Mouse (Mus musculus): ENCODE data around the gene Nepro. TPM values are rescaled to one million over a fixed set of nuclear protein-coding genes. Genes with fewer than 3 reads are reported as not detected.

Nepro gene
- 4.5 and 4.9 TPM in 2 replicates for polyA plus RNA-seq (2015; fragmentation: Nextera tagmentation; extraction: Ambion mirVana)

DNA sequence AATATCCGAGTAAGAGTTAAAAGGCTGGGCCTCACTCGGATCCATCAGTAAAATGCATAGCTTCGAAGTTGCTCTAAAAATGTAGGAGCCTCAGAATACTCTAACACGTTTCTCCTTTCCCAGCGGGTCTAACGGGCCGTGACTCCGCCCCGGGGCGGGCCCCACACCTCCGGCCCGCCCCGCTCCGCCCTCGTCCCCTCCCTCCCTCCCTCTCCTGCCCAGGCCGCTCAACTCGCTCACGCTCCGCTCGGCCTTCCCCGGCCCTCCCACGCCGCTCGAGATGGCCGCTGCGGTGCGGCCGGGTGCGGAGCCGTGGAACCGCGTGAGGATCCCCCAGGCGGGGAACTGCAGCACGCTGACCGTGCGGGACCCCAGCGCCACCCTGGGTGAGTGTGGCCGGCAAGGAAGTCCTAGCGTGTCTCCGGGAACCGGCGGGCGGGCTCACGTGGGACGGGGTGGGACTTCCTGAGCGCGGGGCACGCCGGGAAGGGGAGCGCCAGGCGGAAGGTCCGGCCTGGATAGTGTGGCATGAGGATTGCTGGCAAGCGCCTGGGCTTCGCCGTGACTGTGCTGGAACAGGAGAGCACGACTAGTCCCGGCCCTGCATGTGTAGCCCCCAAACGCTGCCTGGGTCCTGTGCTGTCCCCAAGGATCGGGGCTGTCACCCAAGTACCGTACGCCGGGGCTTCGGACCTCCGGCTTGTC, at the start of gene Nepro:
Gene Nepro (plus strand): TSS at position 219 of the 705 bp plus-strand sequence.
- Histone ChIP-seq H3K4me1 (peaks cover 27% of the 10 kb centered on the region), H3K9ac (replicated peaks) (peak within 1 kb of the TSS; percentile 87), H3K9me3 (no peaks in the 10 kb centered on the region), H3K27ac (replicated peaks) (peak within 1 kb of the TSS; percentile 91), H3K27me3 (no peaks in the 10 kb centered on the region), H3K4me3 (peak within 1 kb of the TSS; percentile 77), H3K36me3 (peaks cover 7% of the 10 kb centered on the region; the same call in 1 of the 2 replicates), H3K4me2 (replicated peaks) (peak within 1 kb of the TSS; percentile 64)
- WGBS, result under 1% methylated on average over 62 of the region's 64 CpGs
- peak; percentile 97 for ATAC-seq (replicated peaks)

DNA sequence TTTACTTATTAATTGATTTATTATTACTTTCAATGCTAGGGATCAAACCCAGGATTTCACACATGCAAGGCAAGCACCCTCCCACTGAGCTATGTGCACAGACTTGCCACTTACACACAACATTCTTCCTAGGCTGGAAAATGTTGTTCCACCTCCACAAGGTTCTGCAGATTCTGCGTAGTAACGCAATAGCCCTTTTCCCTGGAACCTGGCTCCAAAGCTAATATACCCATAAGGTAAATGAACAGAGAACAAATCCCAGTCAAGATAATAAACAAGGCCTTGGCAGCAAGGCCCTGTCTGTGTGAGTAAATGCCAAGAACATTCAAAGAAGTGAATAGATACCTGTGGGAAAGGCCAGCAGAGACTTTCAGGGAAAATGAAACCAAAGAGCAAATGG, 47.7 kb upstream of the Nepro start:
- ATAC-seq (replicated peaks), result no peak
- H3K27me3 ChIP-seq, result no peaks in the 10 kb centered on the region
- H3K27ac ChIP-seq (replicated peaks), result no peak overlapping the region
- H3K9me3 ChIP-seq, result no peaks in the 10 kb centered on the region
- H3K4me2 ChIP-seq (replicated peaks), result no peak overlapping the region
- no peak overlapping the region for H3K4me3 ChIP-seq
- no peak overlapping the region for H3K9ac ChIP-seq (replicated peaks)
- 71% methylated on average over 2 of the region's 2 CpGs for WGBS
- H3K36me3 ChIP-seq, result no peaks in the 10 kb centered on the region
- peaks cover 43% of the 10 kb centered on the region for H3K4me1 ChIP-seq

DNA sequence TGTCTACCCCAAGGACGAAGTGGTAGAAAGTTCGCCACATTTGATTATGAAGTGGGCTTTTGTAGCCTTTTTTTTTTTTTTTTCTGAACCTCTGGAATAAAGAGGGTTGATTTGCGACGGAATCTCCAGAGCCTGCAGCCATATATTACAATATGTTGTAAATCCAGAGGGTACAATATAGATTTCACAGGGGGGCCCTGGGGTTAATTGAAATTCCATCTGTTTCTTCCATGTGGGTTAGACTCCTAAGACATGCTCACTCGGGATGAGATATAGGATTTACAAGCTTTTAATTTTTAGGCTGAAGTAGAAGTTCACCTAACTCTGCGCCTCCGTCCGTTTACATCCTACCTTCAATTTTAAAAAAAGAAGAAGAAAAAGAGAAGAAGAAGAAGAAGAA, 45.0 kb upstream of the Nepro start:
- peak overlapping the region; percentile 38; the same call in 1 of the 2 replicates for H3K27ac ChIP-seq (replicated peaks)
- peak; percentile 28 for ATAC-seq (replicated peaks)
- whole genome bisulfite sequencing, result 17% methylated on average over 8 of the region's 8 CpGs
- peak overlapping the region; percentile 1; the same call in 1 of the 2 replicates for H3K9ac ChIP-seq (replicated peaks)
- peak overlapping the region; percentile 15 for H3K4me3 ChIP-seq
- H3K9me3 ChIP-seq, result 0 out of 2 replicates have a peak, but pooled peaks cover 8% of the 10 kb centered on the region
- H3K36me3 ChIP-seq, result no peaks in the 10 kb centered on the region
- H3K4me2 ChIP-seq (replicated peaks), result peak overlapping the region; percentile 39
- H3K4me1 ChIP-seq, result peaks cover 30% of the 10 kb centered on the region
- H3K27me3 ChIP-seq, result no peaks in the 10 kb centered on the region

DNA sequence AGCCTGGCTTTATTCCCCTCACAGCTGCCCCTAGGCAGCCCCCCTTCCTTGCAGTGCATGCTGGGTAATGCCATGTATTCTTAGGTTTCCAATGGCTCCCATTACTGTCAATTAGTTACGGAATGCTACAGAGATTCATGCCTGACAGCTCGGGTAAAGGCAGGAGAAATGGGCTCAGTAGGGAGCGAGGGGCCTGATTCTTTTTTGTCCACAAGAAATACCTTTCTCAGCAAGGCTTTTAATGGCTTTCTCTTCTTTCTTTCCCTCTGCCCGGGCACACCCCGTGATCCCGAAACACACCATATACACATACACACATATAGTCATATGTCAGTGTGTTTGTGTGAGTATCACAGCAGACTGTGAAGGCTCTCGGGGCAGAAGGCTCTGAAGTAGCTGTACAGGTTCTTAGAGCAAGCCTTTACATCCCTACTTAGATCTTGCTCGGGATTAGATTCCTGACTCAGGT, 44.6 kb upstream of the Nepro start:
- 0 out of 2 replicates have a peak, but pooled peaks cover 8% of the 10 kb centered on the region for H3K9me3 ChIP-seq
- no peaks in the 10 kb centered on the region for H3K36me3 ChIP-seq
- peak overlapping the region; percentile 64 for H3K27ac ChIP-seq (replicated peaks)
- peak overlapping the region; percentile 39 for H3K4me2 ChIP-seq (replicated peaks)
- peak overlapping the region; percentile 1; the same call in 1 of the 2 replicates for H3K9ac ChIP-seq (replicated peaks)
- H3K4me3 ChIP-seq, result peak overlapping the region; percentile 15
- peaks cover 33% of the 10 kb centered on the region for H3K4me1 ChIP-seq
- no peaks in the 10 kb centered on the region for H3K27me3 ChIP-seq
- peak; percentile 90 for ATAC-seq (replicated peaks)
- WGBS, result 5% methylated on average over 8 of the region's 8 CpGs

DNA sequence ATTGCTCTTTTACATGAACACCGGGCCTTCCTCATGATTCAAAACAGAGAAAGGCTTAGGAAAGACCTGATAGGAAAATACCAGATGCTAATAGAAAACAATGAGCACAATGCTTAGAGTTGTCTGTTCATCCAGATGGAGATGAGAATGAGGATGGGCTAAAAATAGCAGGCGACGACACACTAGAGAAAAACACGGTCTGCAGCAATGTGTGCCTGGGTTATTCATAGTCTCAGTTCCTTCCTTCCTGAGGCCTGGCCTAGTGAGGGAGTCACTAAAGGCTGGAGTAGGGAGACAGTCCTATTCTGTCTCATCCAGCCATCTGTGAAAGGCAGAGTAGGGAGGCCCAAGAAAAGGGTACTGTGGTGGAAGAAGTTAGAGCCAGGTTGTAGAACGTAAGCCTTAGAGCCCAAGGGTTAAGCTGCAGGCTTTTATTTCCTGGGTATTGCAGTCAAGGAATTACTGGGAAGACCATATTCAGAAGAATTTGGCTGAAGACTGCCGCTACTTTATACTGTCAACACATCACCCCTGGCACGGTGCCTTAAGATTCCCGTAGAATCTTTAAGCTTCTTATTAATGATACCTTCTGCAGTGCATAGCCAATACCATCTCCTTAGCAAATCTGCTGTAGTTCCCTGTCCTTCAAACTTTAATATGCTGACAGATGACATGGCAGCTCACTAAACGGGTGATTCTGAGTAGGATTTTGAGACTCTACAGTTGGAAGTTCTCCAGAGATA, 43.2 kb upstream of the Nepro start:
- peaks cover 38% of the 10 kb centered on the region for H3K4me1 ChIP-seq
- no peak overlapping the region for H3K9ac ChIP-seq (replicated peaks)
- 63% methylated on average over 9 of the region's 9 CpGs for WGBS
- H3K4me3 ChIP-seq, result no peak overlapping the region
- no peak overlapping the region for H3K4me2 ChIP-seq (replicated peaks)
- ATAC-seq (replicated peaks), result peak; percentile 26; the same call in 1 of the 2 replicates
- H3K36me3 ChIP-seq, result no peaks in the 10 kb centered on the region
- peak overlapping the region; percentile 64 for H3K27ac ChIP-seq (replicated peaks)
- H3K9me3 ChIP-seq, result 0 out of 2 replicates have a peak, but pooled peaks cover 8% of the 10 kb centered on the region
- H3K27me3 ChIP-seq, result no peaks in the 10 kb centered on the region

DNA sequence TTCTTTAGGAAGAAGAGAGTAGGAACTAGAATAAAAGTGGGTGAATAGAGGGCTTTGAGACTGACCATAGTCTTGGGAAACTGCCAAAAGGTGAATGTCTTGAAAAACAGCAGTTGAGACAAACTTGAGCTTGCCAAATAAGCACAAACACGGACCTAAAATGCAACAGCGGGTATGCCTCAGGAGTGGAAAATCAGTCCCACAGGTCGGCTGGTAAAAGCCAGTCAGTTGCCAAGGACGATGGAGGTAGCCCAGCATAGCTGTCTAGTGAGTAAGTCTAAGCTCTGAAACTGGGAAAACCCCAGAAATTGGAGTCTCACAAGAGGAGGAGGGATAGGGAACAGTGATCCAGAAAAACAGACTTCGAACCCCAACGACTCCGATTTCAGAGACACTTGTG, 39.5 kb upstream of the Nepro start:
- H3K4me2 ChIP-seq (replicated peaks), result no peak overlapping the region
- no peak overlapping the region for H3K27ac ChIP-seq (replicated peaks)
- no peaks in the 10 kb centered on the region for H3K36me3 ChIP-seq
- H3K9me3 ChIP-seq, result 0 out of 2 replicates have a peak, but pooled peaks cover 8% of the 10 kb centered on the region
- no peaks in the 10 kb centered on the region for H3K27me3 ChIP-seq
- no peak for ATAC-seq (replicated peaks)
- H3K4me1 ChIP-seq, result peaks cover 51% of the 10 kb centered on the region
- no peak overlapping the region for H3K9ac ChIP-seq (replicated peaks)
- WGBS, result 59% methylated on average over 7 of the region's 7 CpGs
- no peak overlapping the region for H3K4me3 ChIP-seq

DNA sequence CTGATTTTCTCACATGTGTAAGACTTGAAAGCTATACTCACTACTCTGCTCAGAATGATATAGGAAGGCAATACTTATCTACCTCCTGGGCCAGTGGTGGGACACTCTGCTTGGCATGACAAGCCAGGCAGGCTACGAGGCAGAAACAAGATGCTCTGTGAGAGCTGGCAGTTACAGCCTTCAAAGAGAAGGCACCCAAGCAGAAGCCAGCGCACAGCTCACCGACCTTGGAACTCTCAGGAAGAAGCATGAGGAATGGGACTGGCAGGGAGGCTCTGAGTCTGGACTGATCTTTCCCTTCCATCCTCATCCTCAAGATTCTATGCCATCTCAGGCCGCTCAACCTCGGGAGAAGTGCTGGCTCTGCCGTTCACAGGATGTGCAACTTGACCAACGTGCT, 38.7 kb upstream of the Nepro start:
- Histone ChIP-seq H3K4me3 (no peak overlapping the region), H3K36me3 (no peaks in the 10 kb centered on the region), H3K9me3 (0 out of 2 replicates have a peak, but pooled peaks cover 8% of the 10 kb centered on the region), H3K27ac (replicated peaks) (no peak overlapping the region), H3K9ac (replicated peaks) (no peak overlapping the region), H3K27me3 (no peaks in the 10 kb centered on the region), H3K4me2 (replicated peaks) (no peak overlapping the region), H3K4me1 (peaks cover 43% of the 10 kb centered on the region)
- 76% methylated on average over 7 of the region's 7 CpGs for WGBS
- no peak for ATAC-seq (replicated peaks)

DNA sequence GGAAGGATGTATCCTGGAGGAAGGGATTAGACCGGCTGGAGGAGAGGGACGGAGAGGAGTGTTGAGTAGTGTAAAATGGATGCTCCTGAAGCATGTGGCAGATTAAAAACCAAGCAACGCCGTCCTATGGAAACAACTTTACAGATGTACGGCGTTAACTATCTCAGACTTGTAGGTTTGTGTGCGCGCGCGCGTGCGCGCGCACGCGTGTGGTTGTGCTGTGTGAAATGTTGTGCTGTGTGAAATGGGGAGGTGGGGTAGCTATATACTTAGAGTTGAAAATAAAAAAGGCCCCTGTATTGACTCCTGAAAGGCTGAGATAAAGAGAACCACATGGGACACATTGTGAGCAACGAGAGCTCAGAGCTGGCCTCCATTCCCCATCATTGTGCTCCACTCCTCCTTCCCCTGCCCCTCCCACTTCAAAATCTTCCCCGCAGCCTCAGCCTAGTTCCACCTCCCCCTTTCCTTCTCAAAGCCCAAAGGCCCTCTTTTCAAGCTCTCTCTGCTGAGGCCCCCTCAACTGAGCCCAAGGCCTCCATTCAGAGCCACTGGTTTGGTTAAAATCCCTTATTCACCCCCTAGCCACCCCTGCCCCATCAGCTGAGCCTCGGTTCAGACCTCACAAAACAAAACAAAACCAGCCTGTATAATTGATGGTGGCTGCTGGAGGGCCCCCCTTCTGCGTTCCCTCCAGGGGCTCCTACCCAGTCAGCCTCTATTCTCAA, 36.9 kb upstream of the Nepro start:
- H3K9ac ChIP-seq (replicated peaks), result peak overlapping the region; percentile 32; the same call in 1 of the 2 replicates
- peak; percentile 91 for ATAC-seq (replicated peaks)
- H3K9me3 ChIP-seq, result 0 out of 2 replicates have a peak, but pooled peaks cover 6% of the 10 kb centered on the region
- no peaks in the 10 kb centered on the region for H3K27me3 ChIP-seq
- H3K36me3 ChIP-seq, result no peaks in the 10 kb centered on the region
- peak overlapping the region; percentile 25 for H3K4me3 ChIP-seq
- H3K27ac ChIP-seq (replicated peaks), result peak overlapping the region; percentile 78
- H3K4me2 ChIP-seq (replicated peaks), result peak overlapping the region; percentile 42
- peaks cover 45% of the 10 kb centered on the region for H3K4me1 ChIP-seq
- 8% methylated on average over 20 of the region's 20 CpGs for WGBS

DNA sequence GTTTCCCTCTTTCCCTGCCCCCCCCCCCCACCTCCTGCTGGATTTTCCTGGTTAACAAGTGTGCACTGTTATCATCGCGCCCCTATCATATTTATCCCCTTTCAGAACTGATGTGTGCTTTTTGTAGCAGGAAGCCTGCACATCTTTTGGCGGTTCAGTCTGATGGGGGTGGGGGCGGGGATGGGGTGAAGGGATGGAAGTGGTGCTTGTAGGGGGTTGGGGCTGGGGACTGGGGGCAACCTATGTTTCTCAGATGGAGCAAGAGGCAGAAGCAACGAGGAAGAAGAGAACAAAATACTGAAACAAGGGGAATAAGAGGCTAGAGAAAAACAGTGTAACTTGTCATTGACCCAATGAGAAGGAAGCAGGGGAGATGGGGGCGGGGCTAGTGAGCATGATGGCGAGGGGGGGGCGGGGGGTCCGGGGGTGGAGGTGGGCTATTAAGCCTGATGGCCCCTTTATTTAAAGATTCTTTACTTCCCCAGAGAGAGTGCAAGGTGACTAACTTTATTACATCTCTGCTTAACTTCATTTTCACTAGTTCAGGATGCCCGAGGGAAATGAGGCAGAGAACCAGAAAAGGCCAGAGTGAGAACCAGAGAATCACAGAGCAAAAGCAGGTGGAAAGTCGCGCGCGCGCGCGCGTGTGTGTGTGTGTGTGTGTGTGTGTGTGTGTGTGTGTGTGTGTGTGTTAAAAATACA, 36.2 kb upstream of the Nepro start:
- Histone ChIP-seq H3K4me1 (peaks cover 45% of the 10 kb centered on the region), H3K9ac (replicated peaks) (peak overlapping the region; percentile 32; the same call in 1 of the 2 replicates), H3K4me3 (peak overlapping the region; percentile 25), H3K27ac (replicated peaks) (peak overlapping the region; percentile 78), H3K9me3 (no peaks in the 10 kb centered on the region), H3K27me3 (no peaks in the 10 kb centered on the region), H3K4me2 (replicated peaks) (peak overlapping the region; percentile 42), H3K36me3 (no peaks in the 10 kb centered on the region)
- ATAC-seq (replicated peaks), result no peak; the same call in 1 of the 2 replicates
- WGBS, result 1% methylated on average over 17 of the region's 18 CpGs

DNA sequence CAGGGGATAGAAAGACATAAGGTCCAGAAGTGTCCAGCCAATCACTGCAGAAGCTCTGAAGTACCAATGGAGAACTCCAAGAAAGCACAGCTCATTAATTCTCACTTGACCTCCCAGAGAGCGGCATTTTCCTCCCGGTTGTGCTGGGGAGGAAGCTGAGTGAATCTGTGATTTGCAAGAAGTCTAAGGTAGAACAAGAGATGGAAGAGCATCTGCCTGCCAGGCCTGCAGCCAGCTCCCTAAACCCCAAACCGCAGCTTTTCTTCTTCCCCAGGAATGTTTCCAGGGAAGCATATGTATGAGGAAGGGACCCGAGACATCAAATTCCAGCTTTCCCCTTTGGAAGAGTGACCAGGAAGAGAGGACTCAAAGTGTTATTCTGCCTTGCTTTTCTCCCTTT, 35.6 kb upstream of the Nepro start:
- ATAC-seq (replicated peaks), result no peak
- peak overlapping the region; percentile 78 for H3K27ac ChIP-seq (replicated peaks)
- WGBS, result 4% methylated on average over 4 of the region's 4 CpGs
- 0 out of 2 replicates have a peak overlapping the region, but pooled peaks have one; percentile 42 for H3K4me2 ChIP-seq (replicated peaks)
- H3K9me3 ChIP-seq, result no peaks in the 10 kb centered on the region
- no peaks in the 10 kb centered on the region for H3K36me3 ChIP-seq
- H3K4me1 ChIP-seq, result peaks cover 45% of the 10 kb centered on the region
- no peak overlapping the region for H3K9ac ChIP-seq (replicated peaks)
- no peaks in the 10 kb centered on the region for H3K27me3 ChIP-seq
- no peak overlapping the region for H3K4me3 ChIP-seq

DNA sequence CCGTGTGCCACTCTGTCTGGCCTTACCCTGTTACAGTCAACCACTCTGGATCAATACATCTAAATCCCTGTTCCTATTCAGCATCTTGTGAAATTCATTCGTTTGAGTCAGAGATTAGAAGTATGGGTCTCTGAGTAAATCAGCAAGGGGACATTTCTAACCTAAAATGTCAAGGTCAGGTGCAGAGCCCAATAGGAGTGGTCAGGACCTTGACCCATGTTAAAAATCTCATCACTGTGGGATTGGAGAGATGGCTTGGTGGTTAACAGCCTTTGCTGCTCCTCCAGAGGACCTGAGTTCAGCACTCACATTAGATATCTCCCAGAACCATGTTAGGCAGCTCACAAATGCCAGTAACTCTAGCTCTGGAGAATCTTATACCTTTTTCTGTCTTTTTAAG, 33.6 kb upstream of the Nepro start:
- H3K27ac ChIP-seq (replicated peaks), result no peak overlapping the region
- 74% methylated on average over 2 of the region's 2 CpGs for WGBS
- no peak for ATAC-seq (replicated peaks)
- H3K36me3 ChIP-seq, result no peaks in the 10 kb centered on the region
- peaks cover 34% of the 10 kb centered on the region for H3K4me1 ChIP-seq
- H3K9me3 ChIP-seq, result no peaks in the 10 kb centered on the region
- no peak overlapping the region for H3K4me2 ChIP-seq (replicated peaks)
- no peak overlapping the region for H3K4me3 ChIP-seq
- no peaks in the 10 kb centered on the region for H3K27me3 ChIP-seq
- no peak overlapping the region for H3K9ac ChIP-seq (replicated peaks)
